Mouse (Mus musculus) mature B cell (primary cell): Measurements from ENCODE around the gene Cryzl2.

Experiments used
- in situ Hi-C: fragments of 300-500 bp; cut with MboI; formaldehyde crosslinking; loops from 2 replicates; pipeline ENCODE4 v1.14.3; 2019

The Cryzl2 gene

DNA sequence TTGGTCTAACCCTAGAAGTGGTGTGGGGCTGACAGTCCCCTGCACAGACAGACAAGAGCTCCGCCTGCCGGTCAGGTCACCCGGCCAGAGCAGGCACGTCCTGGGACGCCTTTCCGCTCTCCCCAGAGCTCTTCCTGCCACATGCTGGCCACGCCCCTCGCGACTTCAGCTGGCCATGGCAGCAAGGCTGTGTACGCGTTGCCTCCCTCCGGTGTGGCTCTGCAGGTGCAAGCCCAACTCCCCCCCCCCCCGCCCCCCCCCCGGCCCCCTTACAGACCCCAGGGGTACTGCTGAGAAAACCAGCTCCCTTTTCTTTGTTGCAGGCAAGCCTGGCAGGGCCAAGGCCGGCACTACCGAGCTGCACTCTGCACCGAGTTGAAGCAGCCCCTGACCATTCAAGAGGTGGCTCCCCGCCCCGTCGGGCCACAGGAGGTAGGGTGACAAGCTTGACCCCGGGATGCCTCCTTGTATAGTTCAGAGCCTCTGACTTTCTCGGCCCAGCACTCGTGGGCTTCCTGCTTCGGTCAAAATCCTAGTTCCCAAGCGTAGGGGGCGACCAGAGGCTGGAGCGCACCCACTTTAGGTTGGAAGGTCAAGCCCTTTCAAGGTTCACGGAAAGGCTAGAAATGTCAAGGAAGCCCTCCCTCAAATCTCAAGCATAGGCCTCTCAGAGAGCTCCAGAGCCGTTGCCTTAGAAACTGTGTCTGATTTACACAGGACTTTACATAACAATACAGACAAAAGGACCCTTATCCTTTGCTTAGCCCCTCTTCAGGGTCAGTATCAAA, at the start of gene Cryzl2:
Gene Cryzl2 (plus strand): TSS at position 157 of the 788 bp plus-strand sequence.
- in situ Hi-C loops: no loop called here

- in situ Hi-C loops: no loop called here
Observed at GRCm38 (mm10) chr1:157409648-157410047, 48.7 kb upstream of the Cryzl2 start.

- in situ Hi-C loops: no loop called here
Observed at GRCm38 (mm10) chr1:157410937-157411336, 47.4 kb upstream of the Cryzl2 start.

- in situ Hi-C loops: no loop called here
Observed at GRCm38 (mm10) chr1:157411341-157411710, 47.1 kb upstream of the Cryzl2 start.

- in situ Hi-C loops: no loop called here
Observed at GRCm38 (mm10) chr1:157411711-157412380, 46.5 kb upstream of the Cryzl2 start.

DNA sequence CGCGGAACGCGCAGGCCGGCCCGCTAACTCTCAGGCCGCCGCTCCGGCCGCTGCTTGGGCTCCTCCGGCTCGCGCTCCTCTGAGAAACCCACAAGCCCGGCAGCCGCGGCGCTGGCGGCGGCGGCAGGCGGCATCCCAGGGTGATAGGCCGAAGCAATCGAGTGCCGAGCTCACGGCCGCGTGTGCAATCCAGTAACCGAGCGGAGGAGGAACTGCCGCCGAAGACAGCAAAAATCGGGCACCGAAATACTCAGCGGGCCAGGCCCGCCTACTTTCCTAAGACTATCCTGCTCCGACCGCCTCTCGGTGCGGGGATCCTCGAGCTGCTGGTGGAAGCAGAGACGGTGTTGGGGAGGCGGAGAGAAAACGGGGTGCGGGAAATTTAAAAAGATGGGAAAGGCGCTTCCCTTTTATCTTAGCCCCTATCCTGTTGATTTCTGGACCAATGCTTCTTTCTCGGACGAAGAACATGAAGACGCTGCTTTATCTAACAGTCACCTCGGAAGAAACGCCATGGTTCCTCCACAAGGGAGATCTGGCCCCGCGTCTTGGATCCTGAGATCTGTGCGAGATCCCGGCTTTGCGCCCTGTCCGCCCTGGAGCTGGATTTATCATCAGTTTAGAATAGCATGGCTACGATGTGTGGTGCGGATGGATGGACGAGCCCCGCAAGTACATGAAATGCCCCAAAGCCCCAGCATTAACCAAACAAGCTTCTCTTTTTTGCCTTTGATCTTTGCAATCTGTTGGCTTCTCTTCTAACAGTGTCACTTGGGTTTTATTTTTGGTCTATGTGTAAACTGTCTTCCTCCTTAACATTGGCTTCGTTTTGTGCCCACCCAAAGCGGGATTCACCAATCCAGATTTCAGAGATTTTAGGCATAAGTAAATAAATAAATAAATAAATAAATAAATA, 45.7 kb upstream of the Cryzl2 start, which contains the start of gene Rasal2:
Gene Rasal2 (minus strand): TSS at position 142 of the 916 bp plus-strand sequence.
- in situ Hi-C loops: no loop called here

DNA sequence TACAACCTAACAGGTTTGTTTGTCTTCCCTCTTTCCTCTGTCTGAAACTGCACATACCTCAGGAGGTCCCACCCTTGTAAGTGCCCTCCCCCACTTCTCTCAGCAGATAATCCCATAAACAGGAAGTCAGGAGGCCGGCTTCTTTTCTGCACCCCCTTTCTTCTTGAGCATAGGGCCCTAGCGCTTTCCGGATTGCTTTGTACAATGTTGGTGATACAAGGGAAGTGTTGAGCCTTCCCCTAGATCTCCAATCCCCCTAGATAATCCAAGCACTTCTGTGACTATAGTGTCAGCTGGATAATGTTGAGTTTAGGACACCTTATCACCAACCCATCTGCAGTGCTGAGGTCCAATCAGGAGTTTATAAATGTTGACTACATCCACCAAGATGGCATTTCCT, 42.6 kb upstream of the Cryzl2 start:
- in situ Hi-C loops: no loop called here

- in situ Hi-C loops: no loop called here
Observed at GRCm38 (mm10) chr1:157416628-157417027, 41.7 kb upstream of the Cryzl2 start.

GRCm38 (mm10) chr1:157417414-157417813, 41.0 kb upstream of the Cryzl2 start:
- in situ Hi-C loops: no loop called here

DNA sequence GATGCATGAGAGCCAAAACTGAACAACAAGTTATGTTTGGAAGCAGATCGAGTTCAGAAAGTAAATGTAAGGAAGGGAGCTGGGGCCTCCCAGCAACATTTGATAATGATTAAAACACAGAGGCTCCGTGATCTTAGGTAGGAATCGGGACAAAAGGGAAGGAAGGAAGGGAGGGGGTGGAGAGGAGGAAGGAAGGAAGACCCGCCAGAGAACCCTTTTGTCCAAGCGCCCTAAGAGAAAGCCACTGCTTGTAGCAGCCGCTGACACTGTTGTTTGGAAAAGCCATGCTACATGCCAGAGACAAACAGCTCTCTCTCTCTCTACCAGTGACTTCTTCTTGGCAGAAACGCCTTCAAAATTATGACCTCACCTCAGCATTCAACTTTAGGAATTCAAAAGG, 40.5 kb upstream of the Cryzl2 start:
- in situ Hi-C loops: no loop called here

- in situ Hi-C loops: loop anchor here (25.0 kb wide), 1 partner anchor 689 kb away; no protein-coding TSS in a partner anchor
Observed at GRCm38 (mm10) chr1:157425741-157426427, 32.5 kb upstream of the Cryzl2 start.

- in situ Hi-C loops: loop anchor here (25.0 kb wide), 1 partner anchor 690 kb away; no protein-coding TSS in a partner anchor
Observed at GRCm38 (mm10) chr1:157426933-157427332, 31.4 kb upstream of the Cryzl2 start.

- in situ Hi-C loops: loop anchor here (25.0 kb wide), 1 partner anchor 690 kb away; no protein-coding TSS in a partner anchor
Observed at GRCm38 (mm10) chr1:157427604-157428003, 30.8 kb upstream of the Cryzl2 start.

DNA sequence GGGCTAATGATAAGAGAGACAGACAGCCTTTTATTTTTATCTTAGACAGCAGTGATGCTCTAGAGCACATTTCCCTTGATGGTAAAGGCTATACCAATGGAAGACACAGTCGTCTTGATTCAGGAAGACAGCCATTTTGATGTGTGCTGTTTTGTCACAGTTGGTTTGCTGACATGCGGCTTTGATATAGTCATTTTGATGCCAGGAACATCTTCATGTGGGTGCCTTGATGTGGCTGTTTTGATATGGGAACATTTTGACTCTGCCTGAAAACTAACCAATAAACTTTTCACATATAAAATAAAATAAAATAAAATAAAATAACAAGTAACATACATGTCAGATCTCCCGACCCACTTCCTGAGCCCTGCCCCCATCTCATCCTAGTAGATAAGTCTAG, 30.0 kb upstream of the Cryzl2 start:
- in situ Hi-C loops: loop anchor here (25.0 kb wide), 1 partner anchor 691 kb away; no protein-coding TSS in a partner anchor

DNA sequence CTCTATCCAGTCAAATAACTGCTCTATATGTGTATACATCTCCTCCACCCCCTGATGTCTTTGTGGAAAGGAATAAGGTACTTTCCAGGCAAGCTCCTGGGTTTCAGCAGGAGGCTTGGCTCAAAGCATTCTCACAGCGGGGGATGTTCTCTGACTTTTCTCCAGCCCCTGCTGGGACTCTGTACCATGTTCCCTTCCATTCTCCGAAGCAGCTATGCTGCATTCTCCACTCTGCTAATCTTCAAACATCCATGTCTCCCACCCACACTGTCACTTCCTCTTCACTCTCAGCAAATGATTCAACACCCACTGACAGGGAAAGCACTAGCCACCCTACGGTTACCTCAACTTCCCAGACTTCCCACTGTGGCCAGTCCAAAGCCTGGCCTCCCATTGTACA, 25.1 kb upstream of the Cryzl2 start:
- in situ Hi-C loops: loop anchor here (25.0 kb wide), 1 partner anchor 696 kb away; no protein-coding TSS in a partner anchor

- in situ Hi-C loops: loop anchor here (25.0 kb wide), 1 partner anchor 697 kb away; no protein-coding TSS in a partner anchor
Observed at GRCm38 (mm10) chr1:157434404-157434803, 24.0 kb upstream of the Cryzl2 start.

- in situ Hi-C loops: loop anchor here (25.0 kb wide), 1 partner anchor 699 kb away; no protein-coding TSS in a partner anchor
Observed at GRCm38 (mm10) chr1:157435926-157436325, 22.5 kb upstream of the Cryzl2 start.

DNA sequence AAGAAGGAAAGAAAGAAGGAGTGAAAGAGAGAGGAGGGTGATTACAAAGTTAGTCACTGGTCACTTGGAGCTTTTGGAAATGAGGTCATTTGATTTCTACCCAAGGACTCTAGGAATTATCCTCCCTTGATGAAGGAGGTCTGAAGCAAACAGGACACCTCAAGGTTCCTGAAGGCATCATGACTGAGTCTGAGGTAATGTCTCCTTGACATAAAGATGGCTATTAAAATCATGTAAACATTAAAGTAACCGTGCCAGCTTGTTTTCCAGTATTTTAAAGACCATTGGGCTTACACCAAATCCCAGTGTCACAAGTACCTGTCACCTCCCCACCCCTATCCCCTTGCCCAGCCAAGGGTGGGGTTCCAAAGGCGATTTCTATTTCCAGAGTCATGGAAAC, 20.1 kb upstream of the Cryzl2 start:
- in situ Hi-C loops: loop anchor here (25.0 kb wide), 1 partner anchor 701 kb away; no protein-coding TSS in a partner anchor

DNA sequence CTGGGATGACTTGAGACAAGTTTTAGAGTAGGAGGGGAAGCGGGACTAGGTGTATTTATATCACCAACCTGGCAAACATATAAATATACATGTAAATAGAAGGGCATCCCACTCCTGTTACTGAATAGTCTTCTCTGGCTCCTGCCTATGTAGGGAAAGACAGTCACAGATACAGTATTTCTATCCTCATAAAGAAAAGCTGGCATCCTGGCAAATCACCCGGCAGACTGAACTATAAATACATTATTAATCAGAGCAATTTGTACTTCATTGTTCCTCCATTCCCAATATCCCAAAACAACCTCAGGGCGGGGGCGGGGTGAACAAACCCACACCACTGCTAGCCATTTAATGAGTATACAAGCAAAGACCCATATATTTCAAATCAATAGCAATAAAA, 19.3 kb upstream of the Cryzl2 start:
- in situ Hi-C loops: loop anchor here (25.0 kb wide), 1 partner anchor 702 kb away; no protein-coding TSS in a partner anchor

GRCm38 (mm10) chr1:157439973-157440641, 18.3 kb upstream of the Cryzl2 start:
- in situ Hi-C loops: loop anchor here (25.0 kb wide), 1 partner anchor 703 kb away; no protein-coding TSS in a partner anchor
